Mouse (Mus musculus): ENCODE data around the gene Rbm42. TPM values are rescaled to one million over a fixed set of nuclear protein-coding genes. Genes with fewer than 3 reads are reported as not detected.

The Rbm42 gene
- total and polyA plus RNA-seq, 3 experiments = 65.3 to 109 (median 105) TPM

DNA sequence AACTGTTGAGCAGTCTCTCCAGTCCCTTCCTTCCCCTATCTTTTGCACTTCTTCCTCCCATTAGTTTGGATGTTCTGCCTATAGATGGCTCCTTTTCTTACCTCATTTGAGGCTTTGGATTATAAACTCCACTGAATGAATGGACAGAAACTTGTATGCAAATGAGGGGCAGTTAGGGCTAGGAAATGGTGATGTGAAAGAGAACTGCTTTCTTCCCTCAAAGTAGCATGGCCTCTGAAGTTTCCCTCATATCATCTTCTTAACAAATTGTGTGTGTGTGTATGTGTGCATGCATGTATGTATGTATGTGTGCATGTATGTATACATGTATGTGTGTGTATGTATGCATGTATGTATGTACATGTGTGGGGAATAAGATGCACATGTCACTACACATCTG is 21.1 kb downstream of the Rbm42 start (continued):
- no peak for TF ChIP-seq RAD21 (IDR thresholded peaks at IDR 0.05; ENCODE audit: low read depth, low read length)
- TF ChIP-seq ETS1 (conservative IDR thresholded peaks at IDR 0.05; ENCODE audit: low read depth, low read length) = no peak
- TF ChIP-seq SMC3 (IDR thresholded peaks at IDR 0.05; ENCODE audit: low read depth, low read length) = no peak; the same call in 1 of the 2 replicates
- peak; percentile 35; the same call in 1 of the 2 replicates for TF ChIP-seq MXI1 (IDR thresholded peaks at IDR 0.05; ENCODE audit: low read depth, low read length)
- peak; percentile 40; the same call in 1 of the 2 replicates for TF ChIP-seq TCF12 (IDR thresholded peaks at IDR 0.05; ENCODE audit: low read depth, low read length)
- TF ChIP-seq E2F4 (IDR thresholded peaks at IDR 0.05; ENCODE audit: insufficient replicate concordance, low read depth, low read length) = no peak
- no peak for TF ChIP-seq USF2 (conservative IDR thresholded peaks at IDR 0.05; ENCODE audit: low read depth, low read length)
- TF ChIP-seq POLR2A (IDR thresholded peaks at IDR 0.05; ENCODE audit: low read depth, low read length) = no peak
- TF ChIP-seq JUN (IDR thresholded peaks at IDR 0.05; ENCODE audit: insufficient read depth, low read depth, low read length) = peak; percentile 24; the same call in 1 of the 2 replicates
- TF ChIP-seq MAX (IDR thresholded peaks at IDR 0.05; ENCODE audit: low read length) = peak; percentile 56; the same call in 1 of the 2 replicates
- TF ChIP-seq ZC3H11A (IDR thresholded peaks at IDR 0.05; ENCODE audit: low read depth, low read length) = no peak
- TF ChIP-seq HCFC1 (IDR thresholded peaks at IDR 0.05; ENCODE audit: low read depth, low read length) = peak; percentile 27
- 0 out of 2 replicates have a peak, but pooled peaks have one; percentile 22 for TF ChIP-seq CHD2 (IDR thresholded peaks at IDR 0.05; ENCODE audit: low read length)
- 0 out of 2 replicates have a peak, but pooled peaks have one; percentile 33 for TF ChIP-seq BHLHE40 (IDR thresholded peaks at IDR 0.05; ENCODE audit: low read depth, low read length)
- peak; percentile 65; the same call in 1 of the 2 replicates for TF ChIP-seq MYC (IDR thresholded peaks at IDR 0.05; ENCODE audit: low read depth, low read length)
- 0 out of 2 replicates have a peak, but pooled peaks have one; percentile 19 for TF ChIP-seq ELF1 (IDR thresholded peaks at IDR 0.05; ENCODE audit: low read depth, low read length)
- TF ChIP-seq TBP (conservative IDR thresholded peaks at IDR 0.05; ENCODE audit: low read depth, low read length) = no peak
- no peak for TF ChIP-seq UBTF (IDR thresholded peaks at IDR 0.05; ENCODE audit: low read depth, low read length)
- no peak; the same call in 1 of the 2 replicates for TF ChIP-seq MAZ (IDR thresholded peaks at IDR 0.05; ENCODE audit: low read depth, low read length)

DNA sequence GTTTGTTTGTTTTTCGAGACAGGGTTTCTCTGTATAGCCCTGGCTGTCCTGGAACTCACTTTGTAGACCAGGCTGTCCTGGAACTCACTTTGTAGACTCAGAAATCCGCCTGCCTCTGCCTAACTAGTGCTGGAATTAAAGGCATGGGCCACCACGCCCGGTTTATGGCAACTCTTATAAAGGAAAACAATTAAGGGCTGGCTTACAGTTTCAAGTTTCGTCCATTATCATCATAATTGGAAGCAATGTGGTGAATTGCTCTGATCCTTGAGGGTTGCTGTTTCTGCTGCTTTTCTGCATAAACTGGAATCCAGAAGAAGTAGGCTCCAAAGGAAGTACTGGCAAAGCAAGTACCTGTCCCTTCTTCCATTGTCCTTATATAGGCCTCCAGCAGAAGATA is 23.5 kb downstream of the Rbm42 start:
- TF ChIP-seq CHD1 (IDR thresholded peaks at IDR 0.05; ENCODE audit: low read depth, low read length) (no peak), NELFE (IDR thresholded peaks at IDR 0.05; ENCODE audit: low read depth, low read length) (no peak), E2F4 (IDR thresholded peaks at IDR 0.05; ENCODE audit: insufficient replicate concordance, low read depth, low read length) (no peak), SMC3 (IDR thresholded peaks at IDR 0.05; ENCODE audit: low read depth, low read length) (no peak)
- Histone ChIP-seq H3K4me2 (ENCODE audit: insufficient read depth, low read depth, poor library complexity, severe bottlenecking) (no peak overlapping the region; the same call in 1 of the 2 replicates), H3K79me2 (replicated peaks; ENCODE audit: control insufficient read depth, extremely low read depth, insufficient read depth, poor library complexity, severe bottlenecking) (peaks cover 24% of the 10 kb centered on the region), H3K27me3 (replicated peaks) (no peaks in the 10 kb centered on the region), H3K9me3 (replicated peaks; ENCODE audit: low read length) (no peaks in the 10 kb centered on the region), H3K9ac (ENCODE audit: insufficient read depth, low read depth) (no peak overlapping the region), H3K27ac (ENCODE audit: insufficient read depth, low read depth) (no peak overlapping the region), H3K4me3 (replicated peaks in 1 of 3; ENCODE audit: low read depth in 2 of 3, low read length in 2 of 3, poor library complexity in 1 of 3) (no peak overlapping the region), H3K4me1 (ENCODE audit: control insufficient read depth in 1 of 2, insufficient read depth in 2 of 2) (peaks cover 16 to 35% of the 10 kb centered on the region in 2 experiments), H3K36me3 (replicated peaks in 1 of 2; ENCODE audit: control insufficient read depth in 1 of 2, insufficient read depth in 1 of 2, low read length in 1 of 2) (peaks cover 19 to 31% of the 10 kb centered on the region in 2 experiments)
- in situ Hi-C loops (cut with MboI; ENCODE audit: low pct_ligation_motif_present, low pct_unique_long_range_greater_than_20kb, low sequenced_read_pairs) (no loop called here), dilution Hi-C loops (cut with MboI; ENCODE audit: extremely low pct_ligation_motif_present, extremely low pct_unique_long_range_greater_than_20kb, low sequenced_read_pairs) (no loop called here)
- DNase-seq (ENCODE audit: extremely low read depth) = no peak

All from CH12.LX (cell line).